Mouse (Mus musculus) monocyte, adult 5-6 weeks (primary cell): Measurements from ENCODE around the gene Tceanc2. TPM values are rescaled to one million over a fixed set of nuclear protein-coding genes. Genes with fewer than 3 reads are reported as not detected.

Source experiments
- ATAC-seq: fragments of 153-309, 156-312 bp; replicated peaks from 2 replicates; pipeline ENCODE4 v1.8.0; 2017; ENCODE audit warnings: mild to moderate bottlenecking; ENCODE audit not compliant: low TSS enrichment, insufficient number of reproducible peaks, severe bottlenecking, poor library complexity, low FRiP score
- total RNA-seq: library from RNA; stranded (forward); fragments of 200-1000, 200-491, 200-594 nt; gene quantifications from 3 replicates; pipeline ENCODE4 v1.2.3, GENCODE M21; 2017

Gene Tceanc2
- total RNA-seq, 1 experiment from 2014 or later = 15.4 TPM

DNA sequence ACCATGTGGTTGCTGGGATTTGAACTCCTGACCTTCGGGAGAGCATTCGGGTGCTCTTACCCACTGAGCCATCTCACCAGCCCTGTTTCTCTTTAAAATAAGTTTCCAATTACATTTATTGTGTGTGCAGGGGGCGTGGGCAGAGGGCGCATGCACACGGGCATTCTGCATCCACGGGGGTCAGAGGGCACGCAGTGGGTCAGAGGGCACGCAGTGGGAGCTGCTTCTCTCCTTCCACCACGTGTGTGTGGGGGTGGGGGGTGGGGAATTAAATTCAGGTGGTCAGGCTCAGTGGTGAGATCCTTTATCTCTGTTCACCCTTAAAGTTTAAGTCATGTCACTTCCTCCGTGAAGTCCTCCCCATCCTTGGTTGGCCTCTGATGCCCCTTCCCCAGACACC is 80.5 kb downstream of the Tceanc2 start:
- ATAC-seq = no peak

DNA sequence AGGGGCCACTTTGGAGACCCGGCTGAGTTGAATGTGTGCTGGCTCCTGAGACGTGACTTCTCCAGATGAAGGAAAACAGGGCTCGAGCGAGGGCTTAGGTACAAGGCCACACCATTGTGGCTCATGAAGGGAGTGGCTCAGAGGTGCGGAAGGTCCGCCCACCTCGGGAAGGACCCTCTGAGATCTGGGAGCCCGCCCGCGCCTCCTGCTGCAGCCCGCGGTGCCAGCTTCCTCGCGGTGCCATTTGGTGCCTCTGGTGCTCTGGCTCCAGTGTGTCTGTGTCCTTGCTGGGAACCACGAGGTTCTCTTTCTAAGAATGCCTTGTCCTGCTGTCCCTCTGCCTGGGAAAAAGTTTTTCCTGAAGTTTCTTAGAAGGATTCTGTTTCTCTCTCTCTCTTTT is 81.0 kb downstream of the Tceanc2 start:
- ATAC-seq = no peak

DNA sequence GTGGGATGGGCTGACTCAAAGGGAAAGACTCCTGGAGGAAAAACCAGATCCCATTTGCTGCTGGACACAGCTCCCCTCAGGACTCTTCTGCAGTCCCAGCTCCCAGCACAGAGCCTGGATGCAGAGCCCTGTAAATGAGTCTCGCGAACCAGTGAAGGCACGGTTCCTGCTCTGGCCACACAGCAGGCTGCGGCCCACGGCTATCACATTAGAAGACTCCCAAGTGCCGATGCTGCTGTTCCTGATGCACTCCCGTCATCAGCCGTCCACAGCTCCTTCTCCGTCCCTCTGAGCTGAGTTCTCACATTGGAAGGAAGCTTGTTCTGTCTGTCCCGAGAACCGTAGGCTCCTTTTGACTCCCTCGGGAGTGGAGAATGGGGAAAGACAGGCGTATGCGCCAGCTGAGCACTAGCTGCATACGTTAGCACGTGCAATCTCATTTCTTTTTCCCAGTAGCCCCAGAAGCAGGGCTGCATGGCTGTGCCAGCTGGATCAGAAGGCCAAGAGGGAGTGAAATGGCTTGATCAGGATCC is 82.0 kb downstream of the Tceanc2 start, which contains the start of gene Cdcp2:
Gene Cdcp2 (plus strand): TSS at position 51 of the 533 bp plus-strand sequence.
- ATAC-seq = no peak

DNA sequence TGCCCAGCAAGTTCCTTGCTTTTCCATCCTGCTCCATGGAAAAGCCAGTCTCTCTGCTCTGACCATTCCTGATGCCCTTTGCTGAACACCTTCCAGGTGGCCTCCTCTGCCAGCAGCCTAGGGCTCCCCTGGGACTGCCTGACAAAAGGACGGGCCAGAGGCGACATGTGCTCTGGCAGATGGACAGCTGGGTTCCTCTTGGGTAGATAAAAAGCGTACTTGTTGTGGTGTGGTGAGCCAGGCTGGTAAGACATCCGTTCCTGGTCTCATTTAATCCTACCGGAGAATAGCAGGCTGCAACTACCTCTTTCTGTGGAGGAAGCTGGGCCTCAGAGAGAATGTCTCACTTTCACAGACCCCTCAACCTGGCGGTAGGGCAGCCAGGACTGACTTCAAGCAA is 82.9 kb downstream of the Tceanc2 start:
- no peak for ATAC-seq

DNA sequence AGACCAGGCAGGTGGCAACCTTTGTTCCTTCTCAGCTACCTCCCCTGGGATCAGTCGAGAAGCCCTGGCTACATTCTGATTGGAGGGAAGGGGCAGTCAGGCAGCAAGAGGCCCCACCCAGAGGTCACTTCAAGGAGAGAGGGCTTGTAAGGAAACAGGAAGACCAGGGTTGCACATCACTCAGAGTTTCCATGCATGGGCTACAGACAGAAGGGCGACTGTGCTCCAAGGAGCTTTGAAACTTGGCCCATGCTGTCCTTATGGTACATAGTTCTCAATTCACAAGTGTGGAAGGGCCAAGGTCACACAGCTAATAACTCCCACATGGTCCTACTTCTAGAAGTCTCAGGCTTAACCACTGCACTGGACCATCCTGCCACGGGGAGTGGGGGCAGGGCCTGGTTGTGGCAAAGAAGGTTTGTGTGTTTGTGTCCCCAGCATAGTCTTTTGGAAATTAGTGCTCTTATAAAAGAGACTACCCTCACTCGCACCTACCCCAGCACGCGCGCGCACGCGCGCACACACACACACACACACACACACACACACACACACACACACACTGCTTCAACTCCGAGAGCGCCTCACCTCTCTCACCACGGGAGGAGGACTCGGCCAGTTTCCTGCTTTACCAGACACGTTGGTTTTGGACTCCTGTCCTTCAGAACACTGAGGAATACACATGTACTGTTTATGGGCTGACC is 84.3 kb downstream of the Tceanc2 start:
- no peak for ATAC-seq

DNA sequence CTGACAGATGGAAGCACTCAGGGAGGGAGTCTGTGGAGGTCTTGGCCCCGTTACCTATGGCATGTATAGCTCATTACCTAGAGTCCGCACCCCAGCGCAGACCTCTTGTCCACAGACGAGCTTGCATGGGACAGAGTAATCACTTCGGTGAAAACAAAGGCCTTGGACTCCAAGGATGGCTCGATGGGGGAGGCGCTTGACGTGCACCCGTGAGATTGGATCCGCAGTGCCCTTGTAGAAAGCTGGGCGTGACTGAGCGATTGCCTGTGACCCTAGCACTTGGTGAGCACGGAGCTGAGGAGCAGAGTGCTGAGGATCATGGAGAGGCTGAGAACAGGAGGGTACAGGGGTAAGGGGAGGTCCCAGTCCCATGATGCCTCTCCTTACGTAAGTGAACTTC is 87.2 kb downstream of the Tceanc2 start:
- no peak for ATAC-seq

DNA sequence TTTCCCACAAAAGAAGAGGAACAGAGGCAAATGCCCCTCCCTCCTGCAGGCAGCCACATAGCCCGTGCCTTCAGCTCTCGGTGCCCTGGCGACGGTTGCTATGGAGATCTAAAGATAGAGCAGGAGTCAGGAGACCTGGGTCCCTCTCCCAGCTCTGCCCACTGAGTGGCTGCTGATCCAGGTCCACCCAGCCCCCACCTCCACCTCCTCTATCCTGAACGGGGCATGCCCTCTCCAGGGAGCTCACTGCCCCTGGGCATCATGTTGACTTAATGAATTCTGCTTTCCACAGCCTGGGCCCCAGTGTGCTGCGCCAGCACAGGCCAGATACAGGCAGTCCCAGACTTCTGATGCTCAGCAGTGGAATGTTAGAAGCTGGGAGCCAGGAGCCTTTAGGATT is 94.1 kb downstream of the Tceanc2 start:
- no peak for ATAC-seq

DNA sequence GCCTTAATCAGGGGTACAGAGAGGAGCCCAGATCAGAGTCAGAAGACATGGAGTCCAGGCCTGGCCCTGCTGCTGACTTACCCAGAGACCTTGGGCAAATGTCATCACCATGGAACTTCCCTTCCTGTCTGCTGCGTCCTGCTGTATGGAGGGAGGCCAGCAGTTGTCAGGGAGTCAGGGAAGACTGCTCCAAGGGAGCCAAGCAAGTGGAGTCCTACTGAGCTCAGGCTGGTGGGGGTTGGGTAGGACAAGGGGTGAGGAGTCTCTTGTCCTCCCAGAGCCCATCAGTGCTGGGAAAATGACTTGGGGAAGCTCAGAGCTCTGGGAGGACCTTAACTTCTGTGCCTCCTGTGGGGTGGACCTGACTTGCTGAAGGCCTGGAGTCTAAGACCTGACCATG is 94.6 kb downstream of the Tceanc2 start:
- ATAC-seq = no peak

Other genes with a start within 250 kb of the Tceanc2 start
- 11.1 to 25.7 TPM (median 18.3 TPM) in 3 replicates for gene Mrpl37, start 112.2 kb downstream of the Tceanc2 start, total RNA-seq
- gene Cyb5rl, start 112.1 kb downstream of the Tceanc2 start, total RNA-seq = 0.64 to 7.9 TPM (median 1.5 TPM) in 3 replicates
- gene Cdcp2, start 82.2 kb downstream of the Tceanc2 start, total RNA-seq = not detected in 3 replicates
- 184 to 208 TPM (median 196 TPM) in 3 replicates for gene Tmem59, start 717 bp downstream of the Tceanc2 start, total RNA-seq
- not detected in 3 replicates for gene Ldlrad1, start 30.1 kb upstream of the Tceanc2 start, total RNA-seq
- gene Lrrc42, start 74.4 kb upstream of the Tceanc2 start, total RNA-seq = 4.7 to 7.3 TPM (median 7.1 TPM) in 3 replicates
- 3.4 to 26.6 TPM (median 8.9 TPM) in 3 replicates for gene Hspb11, start 74.5 kb upstream of the Tceanc2 start, total RNA-seq
- not detected in 3 replicates for gene Dio1, start 128.1 kb upstream of the Tceanc2 start, total RNA-seq
- 34.3 to 53.2 TPM (median 48.5 TPM) in 3 replicates for gene Yipf1, start 135.2 kb upstream of the Tceanc2 start, total RNA-seq
- gene Ndc1, start 188.7 kb upstream of the Tceanc2 start, total RNA-seq = 3.7 to 6.6 TPM (median 4.9 TPM) in 3 replicates